Mouse (Mus musculus) cortical plate, adult 2 months (tissue): ENCODE data around the gene Dhdh. TPM values are rescaled to one million over a fixed set of nuclear protein-coding genes. Genes with fewer than 3 reads are reported as not detected.
A peak's percentile ranks its signal among the peaks of the same experiment; 100 is the strongest.

Source experiments
- H3K27ac ChIP-seq: fragments of 200-500 bp; 2 replicates; pipeline ENCODE4 v1.5.1; 2012; ENCODE audit warnings: low read length, control low read depth, inconsistent platforms; ENCODE audit not compliant: insufficient read depth
- H3K4me1 ChIP-seq: fragments of 200-500 bp; 2 replicates; pipeline ENCODE4 v1.6.1; 2011; ENCODE audit warnings: low read length; ENCODE audit not compliant: control insufficient read depth, insufficient read depth
- H3K4me3 ChIP-seq: fragments of 200-500 bp; 2 replicates; pipeline ENCODE4 v1.5.1; 2011; ENCODE audit warnings: mild to moderate bottlenecking, low read length, control low read depth; ENCODE audit not compliant: insufficient read depth
- CTCF ChIP-seq: fragments of 200-500 bp; IDR thresholded peaks from 2 replicates; pipeline ENCODE4 v1.5.1; 2011; ENCODE audit warnings: mild to moderate bottlenecking, control low read depth, low read length; ENCODE audit not compliant: insufficient read depth; ENCODE audit errors: extremely low read depth
- POLR2A ChIP-seq: fragments of 200-500 bp; IDR thresholded peaks from 2 replicates; pipeline ENCODE4 v1.6.1; 2011; ENCODE audit warnings: mild to moderate bottlenecking, low read length, control low read depth; ENCODE audit not compliant: insufficient read depth; ENCODE audit errors: extremely low read depth
- polyA plus RNA-seq: library from polyadenylated mRNA; depleted of rRNA; stranded (reverse); fragments of >200 nt; gene quantifications from 2 replicates; pipeline ENCODE4 v1.2.3, GENCODE M21; 2012; rRNA removed

The Dhdh gene
- polyA plus RNA-seq, 1 experiment = 5.9 TPM

DNA sequence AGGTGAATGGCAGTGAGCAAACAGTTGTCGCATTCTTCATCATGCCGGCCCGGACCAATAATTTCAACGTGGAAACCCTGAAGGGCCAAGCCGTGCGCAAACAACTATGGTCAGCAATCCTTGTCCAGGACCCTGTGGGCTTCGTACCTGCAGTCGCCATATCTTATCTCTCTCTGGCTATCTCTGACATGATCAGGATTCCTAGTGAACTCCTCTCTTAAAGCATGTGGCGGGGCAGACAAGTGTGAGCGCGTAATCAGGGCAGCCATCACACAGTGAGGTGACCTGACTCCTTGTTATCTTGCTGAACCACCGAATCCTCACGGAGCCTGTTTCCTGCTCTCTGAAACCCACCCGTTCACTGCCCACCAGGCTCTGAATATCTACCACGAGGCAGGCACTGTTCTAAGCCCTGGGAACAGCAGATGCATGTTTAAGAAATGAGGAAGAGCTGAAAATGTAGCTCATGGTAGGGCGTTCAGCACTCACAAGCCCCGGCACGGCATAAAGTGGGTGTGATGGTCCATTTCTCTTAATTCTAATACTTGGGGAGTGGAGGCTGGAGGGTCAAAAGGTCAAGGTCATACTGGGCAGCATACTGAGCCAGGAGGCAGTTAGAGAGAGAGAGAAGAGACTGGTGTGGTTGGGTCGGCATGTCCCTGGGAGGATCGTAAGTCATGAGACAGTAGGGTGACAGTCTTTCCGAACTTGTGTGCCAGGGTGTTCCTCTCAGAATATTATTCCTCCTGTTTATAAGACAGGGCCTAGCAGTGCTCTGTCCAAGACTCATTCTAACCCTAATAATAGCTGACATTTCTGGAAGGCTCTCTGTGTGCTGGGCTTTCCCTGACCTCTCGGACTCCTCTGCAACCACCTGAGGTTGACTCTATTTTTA, 44.8 kb downstream of the Dhdh start:
- H3K27ac ChIP-seq = no peak overlapping the region
- TF ChIP-seq POLR2A (no peak), CTCF (no peak)
- no peaks in the 10 kb centered on the region for H3K4me1 ChIP-seq
- no peak overlapping the region for H3K4me3 ChIP-seq

DNA sequence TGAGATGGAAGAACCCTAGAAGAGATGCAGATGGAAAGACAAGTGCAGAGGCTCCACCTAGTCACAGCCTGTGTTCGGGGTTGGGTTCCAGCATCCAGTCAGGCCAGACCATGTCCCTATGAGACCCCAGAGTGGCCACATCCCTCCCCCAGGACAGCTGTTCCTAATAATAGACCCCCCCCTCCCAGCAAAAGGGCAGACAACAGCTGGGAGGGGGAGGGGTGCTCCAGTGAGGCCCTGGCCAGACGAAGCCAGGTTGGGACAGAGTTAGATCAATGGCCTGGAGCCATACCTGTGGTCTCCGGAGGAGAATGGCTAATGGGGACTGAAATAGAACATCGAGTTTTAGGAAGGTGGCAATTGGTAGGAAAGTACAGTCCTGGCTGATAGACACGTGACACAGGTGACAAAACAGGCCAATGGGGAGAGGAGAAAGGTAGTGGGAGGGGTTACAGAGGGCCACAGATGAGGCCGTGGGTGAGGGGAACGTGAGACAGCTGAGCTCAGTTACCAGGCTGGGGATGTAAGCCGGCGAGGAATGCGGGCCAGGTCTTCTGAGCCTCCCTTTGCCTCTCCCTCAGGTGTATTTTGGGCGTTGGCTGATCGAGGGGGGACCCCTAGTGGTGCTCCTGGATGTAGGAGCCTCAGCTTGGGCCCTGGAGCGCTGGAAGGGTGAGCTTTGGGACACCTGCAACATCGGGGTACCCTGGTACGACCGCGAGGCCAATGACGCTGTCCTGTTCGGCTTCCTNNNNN, 50.9 kb downstream of the Dhdh start, which contains the start of gene Ruvbl2:
Gene Ruvbl2 (minus strand): TSS at position 576 of the 756 bp plus-strand sequence.
- peak; percentile 35; the same call in 1 of the 2 replicates for TF ChIP-seq POLR2A
- TF ChIP-seq CTCF = 0 out of 2 replicates have a peak, but pooled peaks have one; percentile 12
- H3K4me3 ChIP-seq = peak within 1 kb of the TSS; percentile 10; the same call in 1 of the 2 replicates
- H3K4me1 ChIP-seq = peaks cover 2% of the 10 kb centered on the region
- no peak within 1 kb of the TSS for H3K27ac ChIP-seq

GRCm38 (mm10) chr7:45437046-45437445, 51.6 kb downstream of the Dhdh start:
- Histone ChIP-seq H3K4me1 (peaks cover 2% of the 10 kb centered on the region), H3K4me3 (no peak overlapping the region), H3K27ac (no peak overlapping the region)
- TF ChIP-seq CTCF = no peak
- no peak for TF ChIP-seq POLR2A

DNA sequence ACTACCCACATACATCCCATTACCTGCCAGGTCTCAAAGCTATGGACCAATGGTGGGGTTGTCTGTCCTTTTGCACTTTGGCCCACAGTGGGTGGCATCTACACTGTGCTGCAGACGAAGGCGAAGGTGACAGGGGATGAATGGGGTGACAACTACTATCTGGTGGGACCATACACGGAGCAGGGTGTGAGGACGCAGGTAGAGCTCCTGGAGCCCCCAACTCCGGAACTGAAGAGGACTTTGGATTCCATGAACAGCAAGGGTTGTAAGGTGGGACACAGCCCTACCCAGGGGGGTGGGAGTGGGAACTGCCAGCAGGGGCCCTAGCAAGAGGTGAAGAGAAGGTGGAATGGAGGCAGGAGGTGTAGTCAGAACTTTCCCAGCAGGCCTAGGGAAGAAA, 52.2 kb downstream of the Dhdh start:
- Histone ChIP-seq H3K27ac (no peak overlapping the region), H3K4me3 (no peak overlapping the region), H3K4me1 (peaks cover 2% of the 10 kb centered on the region)
- no peak for TF ChIP-seq CTCF
- no peak for TF ChIP-seq POLR2A

- peak overlapping the region; percentile 81 for H3K4me3 ChIP-seq
- no peak overlapping the region for H3K27ac ChIP-seq
- H3K4me1 ChIP-seq = peaks cover 2% of the 10 kb centered on the region
- TF ChIP-seq CTCF (no peak), POLR2A (no peak)
Observed at GRCm38 (mm10) chr7:45435038-45435437, 53.6 kb downstream of the Dhdh start.

GRCm38 (mm10) chr7:45434203-45435015, 54.2 kb downstream of the Dhdh start, which contains the start of gene Gys1:
Gene Gys1 (plus strand): TSS chr7:45434844.
- peak within 1 kb of the TSS; percentile 81 for H3K4me3 ChIP-seq
- H3K4me1 ChIP-seq = peaks cover 2% of the 10 kb centered on the region
- no peak within 1 kb of the TSS for H3K27ac ChIP-seq
- TF ChIP-seq POLR2A (peak; percentile 51; the same call in 1 of the 2 replicates), CTCF (peak; percentile 74)

GRCm38 (mm10) chr7:45433835-45434202, 54.8 kb downstream of the Dhdh start:
- Histone ChIP-seq H3K27ac (no peak overlapping the region), H3K4me3 (peak overlapping the region; percentile 81), H3K4me1 (peaks cover 2% of the 10 kb centered on the region)
- no peak for TF ChIP-seq CTCF
- TF ChIP-seq POLR2A = no peak

GRCm38 (mm10) chr7:45426556-45426955, 62.0 kb downstream of the Dhdh start:
- H3K4me1 ChIP-seq = no peaks in the 10 kb centered on the region
- H3K27ac ChIP-seq = no peak overlapping the region
- no peak for TF ChIP-seq CTCF
- TF ChIP-seq POLR2A = no peak

DNA sequence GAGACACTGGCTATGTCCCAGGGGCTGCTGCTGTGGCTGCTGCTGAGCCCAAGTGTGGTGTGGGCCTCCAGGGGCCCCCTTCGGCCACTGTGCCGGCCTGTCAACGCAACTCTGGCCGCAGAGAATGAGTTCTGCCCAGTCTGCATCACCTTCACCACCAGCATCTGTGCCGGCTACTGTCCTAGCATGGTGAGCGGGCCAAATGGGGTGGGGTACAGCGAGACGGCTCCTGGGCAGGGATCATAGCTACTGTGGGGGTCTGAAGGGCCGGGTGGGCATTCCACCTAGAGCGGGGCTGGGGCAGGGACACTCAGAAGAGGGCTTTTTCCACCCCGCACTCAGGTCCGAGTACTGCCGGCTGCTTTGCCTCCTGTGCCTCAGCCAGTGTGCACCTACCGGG, 67.4 kb downstream of the Dhdh start:
- H3K4me1 ChIP-seq = no peaks in the 10 kb centered on the region
- no peak overlapping the region for H3K4me3 ChIP-seq
- no peak overlapping the region for H3K27ac ChIP-seq
- TF ChIP-seq POLR2A = no peak
- no peak for TF ChIP-seq CTCF

More at GRCm38 (mm10) chr7:45426556-45426955, 62.0 kb downstream of the Dhdh start:
- H3K4me3 ChIP-seq = no peak overlapping the region

Other genes starting within 250 kb of the Dhdh start
- gene Cd37, start 249.7 kb downstream of the Dhdh start, polyA plus RNA-seq = 10.6 and 11.9 TPM in 2 replicates
- 2.1 TPM in 2 replicates for gene Slc6a16, start 247.7 kb downstream of the Dhdh start, polyA plus RNA-seq
- 0.08 and 0.30 TPM in 2 replicates for gene Slc6a21, start 211.3 kb downstream of the Dhdh start, polyA plus RNA-seq
- 29.1 and 35.1 TPM in 2 replicates for gene Trpm4, start 155.0 kb downstream of the Dhdh start, polyA plus RNA-seq
- 0.35 and 0.55 TPM in 2 replicates for gene Hrc, start 153.5 kb downstream of the Dhdh start, polyA plus RNA-seq
- 164 and 167 TPM in 2 replicates for gene Ppfia3, start 121.8 kb downstream of the Dhdh start, polyA plus RNA-seq
- 336 TPM in 2 replicates for gene Lin7b, start 118.2 kb downstream of the Dhdh start, polyA plus RNA-seq
- 720 and 793 TPM in 2 replicates for gene Snrnp70, start 93.1 kb downstream of the Dhdh start, polyA plus RNA-seq
- not detected in 2 replicates for gene Kcna7, start 83.2 kb downstream of the Dhdh start, polyA plus RNA-seq
- gene Ntf5, start 75.1 kb downstream of the Dhdh start, polyA plus RNA-seq = 0.04 and 0.08 TPM in 2 replicates
- gene Lhb, start 68.0 kb downstream of the Dhdh start, polyA plus RNA-seq = 0.17 TPM in 1 of 2 replicates, not detected in the other
- 25.7 and 26.4 TPM in 2 replicates for gene Gys1, start 54.0 kb downstream of the Dhdh start, polyA plus RNA-seq
- gene Ruvbl2, start 50.7 kb downstream of the Dhdh start, polyA plus RNA-seq = 41.7 and 47.4 TPM in 2 replicates
- 588 and 637 TPM in 2 replicates for gene Ftl1, start 28.9 kb downstream of the Dhdh start, polyA plus RNA-seq
- gene Bax, start 21.9 kb downstream of the Dhdh start, polyA plus RNA-seq = 99.4 and 103 TPM in 2 replicates
- gene Tulp2, start 6.9 kb downstream of the Dhdh start, polyA plus RNA-seq = 0.11 and 0.13 TPM in 2 replicates
- 0.19 TPM in 1 of 2 replicates, not detected in the other for gene Gm45808, start 2.0 kb downstream of the Dhdh start, polyA plus RNA-seq
- gene Nucb1, start 21.6 kb upstream of the Dhdh start, polyA plus RNA-seq = 88.2 and 99.6 TPM in 2 replicates
- 19.4 and 20.0 TPM in 2 replicates for gene Ppp1r15a, start 37.5 kb upstream of the Dhdh start, polyA plus RNA-seq
- gene Plekha4, start 37.5 kb upstream of the Dhdh start, polyA plus RNA-seq = 5.1 and 6.3 TPM in 2 replicates
- 0.45 and 0.54 TPM in 2 replicates for gene Hsd17b14, start 66.1 kb upstream of the Dhdh start, polyA plus RNA-seq
- gene Bcat2, start 81.3 kb upstream of the Dhdh start, polyA plus RNA-seq = 26.1 and 26.5 TPM in 2 replicates
- gene Fgf21, start 126.7 kb upstream of the Dhdh start, polyA plus RNA-seq = not detected in 2 replicates
- 0.09 and 0.15 TPM in 2 replicates for gene Fut1, start 128.5 kb upstream of the Dhdh start, polyA plus RNA-seq
- gene Izumo1, start 133.0 kb upstream of the Dhdh start, polyA plus RNA-seq = 0.09 and 0.13 TPM in 2 replicates
- 6.9 and 7.8 TPM in 2 replicates for gene Rasip1, start 138.7 kb upstream of the Dhdh start, polyA plus RNA-seq
- gene Mamstr, start 151.2 kb upstream of the Dhdh start, polyA plus RNA-seq = 5.2 and 7.1 TPM in 2 replicates
- 0.21 and 0.28 TPM in 2 replicates for gene Fut2, start 177.6 kb upstream of the Dhdh start, polyA plus RNA-seq
- 20.9 and 26.3 TPM in 2 replicates for gene Ntn5, start 195.2 kb upstream of the Dhdh start, polyA plus RNA-seq
- gene Sec1, start 205.6 kb upstream of the Dhdh start, polyA plus RNA-seq = 6.6 and 8.0 TPM in 2 replicates
- gene Car11, start 211.0 kb upstream of the Dhdh start, polyA plus RNA-seq = 351 and 377 TPM in 2 replicates
- gene Dbp, start 216.3 kb upstream of the Dhdh start, polyA plus RNA-seq = 251 and 257 TPM in 2 replicates
- gene Rpl18, start 226.7 kb upstream of the Dhdh start, polyA plus RNA-seq = 255 and 261 TPM in 2 replicates
- 22.5 and 23.5 TPM in 2 replicates for gene Sphk2, start 229.2 kb upstream of the Dhdh start, polyA plus RNA-seq
- 0.19 and 0.21 TPM in 2 replicates for gene Fam83e, start 232.4 kb upstream of the Dhdh start, polyA plus RNA-seq
- gene Spaca4, start 237.0 kb upstream of the Dhdh start, polyA plus RNA-seq = not detected in 2 replicates